Mouse (Mus musculus) heart, adult 2 months (tissue): ENCODE results near the gene Hist1h2bj.

Source experiments
- CTCF ChIP-seq: fragments of 200-600 bp; IDR thresholded peaks from 2 replicates; pipeline ENCODE4 v1.8.1; 2022; ENCODE audit warnings: antibody characterized with exemption, mild to moderate bottlenecking, moderate library complexity
- POLR2A ChIP-seq: fragments of 200-500 bp; IDR thresholded peaks from 2 replicates; pipeline ENCODE4 v1.6.1; 2011; ENCODE audit warnings: mild to moderate bottlenecking, low read depth, low read length, control low read depth; ENCODE audit not compliant: insufficient read depth

DNA sequence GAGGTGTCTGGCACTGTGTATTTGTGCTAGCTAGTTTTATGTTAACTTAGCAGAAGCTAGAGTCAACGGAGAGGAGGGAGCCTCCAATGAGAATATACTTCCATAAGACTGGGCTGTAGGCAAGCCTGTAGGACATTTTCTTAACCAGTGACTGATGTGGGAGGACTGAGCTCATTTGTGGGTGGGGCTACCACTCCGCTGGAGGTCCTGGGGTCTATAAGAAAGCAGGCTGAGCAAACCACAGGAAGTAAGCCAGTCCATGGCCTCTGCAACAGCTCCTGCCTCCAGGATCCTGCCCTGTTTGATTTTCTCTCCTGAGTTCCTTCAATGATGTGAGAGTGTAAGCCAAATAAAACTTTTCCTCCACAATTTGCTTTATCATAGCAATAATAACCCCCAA, 2.3 kb downstream of the Hist1h2bj start:
- TF ChIP-seq POLR2A: no peak
- no peak for TF ChIP-seq CTCF
